Mouse (Mus musculus): ENCODE data around the gene Hpse. TPM values are rescaled to one million over a fixed set of nuclear protein-coding genes. Genes with fewer than 3 reads are reported as not detected.

The Hpse gene
- total RNA-seq, 1 experiment from 2014 or later, result 7.9 TPM

- no peak for ATAC-seq (replicated peaks in 1 of 2; ENCODE audit: insufficient read depth in 1 of 2, low FRiP score in 2 of 2, low TSS enrichment in 1 of 2, low read depth in 1 of 2, poor library complexity in 2 of 2, severe bottlenecking in 2 of 2)
Measured at GRCm38 (mm10) chr5:100652327-100652726, 67.2 kb downstream of the Hpse start.

- ATAC-seq (replicated peaks in 1 of 2; ENCODE audit: insufficient read depth in 1 of 2, low FRiP score in 2 of 2, low TSS enrichment in 1 of 2, low read depth in 1 of 2, poor library complexity in 2 of 2, severe bottlenecking in 2 of 2), result no peak
Measured at GRCm38 (mm10) chr5:100651486-100651885, 68.0 kb downstream of the Hpse start.

- ATAC-seq (replicated peaks in 1 of 2; ENCODE audit: insufficient read depth in 1 of 2, low FRiP score in 2 of 2, low TSS enrichment in 1 of 2, low read depth in 1 of 2, poor library complexity in 2 of 2, severe bottlenecking in 2 of 2), result no peak
Measured at GRCm38 (mm10) chr5:100650969-100651368, 68.5 kb downstream of the Hpse start.

- no peak for ATAC-seq (replicated peaks in 1 of 2; ENCODE audit: insufficient read depth in 1 of 2, low FRiP score in 2 of 2, low TSS enrichment in 1 of 2, low read depth in 1 of 2, poor library complexity in 2 of 2, severe bottlenecking in 2 of 2)
Measured at GRCm38 (mm10) chr5:100648546-100648945, 71.0 kb downstream of the Hpse start.

GRCm38 (mm10) chr5:100648046-100648445, 71.5 kb downstream of the Hpse start:
- no peak for ATAC-seq (replicated peaks in 1 of 2; ENCODE audit: insufficient read depth in 1 of 2, low FRiP score in 2 of 2, low TSS enrichment in 1 of 2, low read depth in 1 of 2, poor library complexity in 2 of 2, severe bottlenecking in 2 of 2)

GRCm38 (mm10) chr5:100646558-100646957, 73.0 kb downstream of the Hpse start:
- ATAC-seq (replicated peaks in 1 of 2; ENCODE audit: insufficient read depth in 1 of 2, low FRiP score in 2 of 2, low TSS enrichment in 1 of 2, low read depth in 1 of 2, poor library complexity in 2 of 2, severe bottlenecking in 2 of 2), result no peak

- ATAC-seq (replicated peaks in 1 of 2; ENCODE audit: insufficient read depth in 1 of 2, low FRiP score in 2 of 2, low TSS enrichment in 1 of 2, low read depth in 1 of 2, poor library complexity in 2 of 2, severe bottlenecking in 2 of 2), result peak; percentile 39 to 57; a peak in 3 of 4 replicates
Measured at GRCm38 (mm10) chr5:100643991-100644535, 75.5 kb downstream of the Hpse start.

GRCm38 (mm10) chr5:100643253-100643990, 76.1 kb downstream of the Hpse start:
- peak; percentile 78 to 80 for ATAC-seq (replicated peaks in 1 of 2; ENCODE audit: insufficient read depth in 1 of 2, low FRiP score in 2 of 2, low TSS enrichment in 1 of 2, low read depth in 1 of 2, poor library complexity in 2 of 2, severe bottlenecking in 2 of 2)

- ATAC-seq (replicated peaks in 1 of 2; ENCODE audit: insufficient read depth in 1 of 2, low FRiP score in 2 of 2, low TSS enrichment in 1 of 2, low read depth in 1 of 2, poor library complexity in 2 of 2, severe bottlenecking in 2 of 2), result 0 out of 4 replicates have a peak, but pooled peaks of 1 of the 2 experiments have one; percentile 2
Measured at GRCm38 (mm10) chr5:100642316-100642715, 77.2 kb downstream of the Hpse start.

GRCm38 (mm10) chr5:100638483-100638882, 81.0 kb downstream of the Hpse start:
- ATAC-seq (replicated peaks in 1 of 2; ENCODE audit: insufficient read depth in 1 of 2, low FRiP score in 2 of 2, low TSS enrichment in 1 of 2, low read depth in 1 of 2, poor library complexity in 2 of 2, severe bottlenecking in 2 of 2), result no peak

- 0 out of 4 replicates have a peak, but pooled peaks of 1 of the 2 experiments have one; percentile 43 for ATAC-seq (replicated peaks in 1 of 2; ENCODE audit: insufficient read depth in 1 of 2, low FRiP score in 2 of 2, low TSS enrichment in 1 of 2, low read depth in 1 of 2, poor library complexity in 2 of 2, severe bottlenecking in 2 of 2)
Measured at GRCm38 (mm10) chr5:100636794-100637544, 82.5 kb downstream of the Hpse start.

- ATAC-seq (replicated peaks in 1 of 2; ENCODE audit: insufficient read depth in 1 of 2, low FRiP score in 2 of 2, low TSS enrichment in 1 of 2, low read depth in 1 of 2, poor library complexity in 2 of 2, severe bottlenecking in 2 of 2), result no peak
Measured at GRCm38 (mm10) chr5:100635908-100636307, 83.6 kb downstream of the Hpse start.

- 0 out of 4 replicates have a peak, but pooled peaks of 1 of the 2 experiments have one; percentile 16 for ATAC-seq (replicated peaks in 1 of 2; ENCODE audit: insufficient read depth in 1 of 2, low FRiP score in 2 of 2, low TSS enrichment in 1 of 2, low read depth in 1 of 2, poor library complexity in 2 of 2, severe bottlenecking in 2 of 2)
Measured at GRCm38 (mm10) chr5:100634885-100635478, 84.5 kb downstream of the Hpse start.

- ATAC-seq (replicated peaks in 1 of 2; ENCODE audit: insufficient read depth in 1 of 2, low FRiP score in 2 of 2, low TSS enrichment in 1 of 2, low read depth in 1 of 2, poor library complexity in 2 of 2, severe bottlenecking in 2 of 2), result peak; percentile 38 to 50; a peak in 2 of 4 replicates
Measured at GRCm38 (mm10) chr5:100632540-100633129, 86.9 kb downstream of the Hpse start.

Measured in hematopoietic stem cell, adult 5-6 weeks (primary cell).